Mouse (Mus musculus): ENCODE measurements around the gene Glul.

GRCm38 (mm10) chr1:153890121-153890520 lies 9.6 kb upstream of the Glul start:
- TF ChIP-seq POLR2A (IDR thresholded peaks at IDR 0.05; ENCODE audit: insufficient read depth, low read depth, low read length), result no peak
- TF ChIP-seq CTCF (IDR thresholded peaks at IDR 0.05; ENCODE audit: insufficient read depth, low read depth, low read length), result no peak

Data from olfactory bulb, adult 2 months (tissue).